Mouse (Mus musculus): ENCODE data around the gene Zfp322a.

GRCm38 (mm10) chr13:23387548-23387947 is 18.5 kb upstream of the Zfp322a start:
- no peak for TF ChIP-seq CTCF (IDR thresholded peaks at IDR 0.05)
- TF ChIP-seq EP300 (IDR thresholded peaks at IDR 0.05), result no peak

Measured in lung, postnatal 0 days (tissue).